Mouse (Mus musculus): ENCODE data around the gene Cttnbp2. TPM values are rescaled to one million over a fixed set of nuclear protein-coding genes. Genes with fewer than 3 reads are reported as not detected.

The Cttnbp2 gene
- 6.7 and 9.8 TPM in 2 replicates for polyA plus RNA-seq (2014; fragmentation: Nextera tagmentation; extraction: Ambion mirVana)

DNA sequence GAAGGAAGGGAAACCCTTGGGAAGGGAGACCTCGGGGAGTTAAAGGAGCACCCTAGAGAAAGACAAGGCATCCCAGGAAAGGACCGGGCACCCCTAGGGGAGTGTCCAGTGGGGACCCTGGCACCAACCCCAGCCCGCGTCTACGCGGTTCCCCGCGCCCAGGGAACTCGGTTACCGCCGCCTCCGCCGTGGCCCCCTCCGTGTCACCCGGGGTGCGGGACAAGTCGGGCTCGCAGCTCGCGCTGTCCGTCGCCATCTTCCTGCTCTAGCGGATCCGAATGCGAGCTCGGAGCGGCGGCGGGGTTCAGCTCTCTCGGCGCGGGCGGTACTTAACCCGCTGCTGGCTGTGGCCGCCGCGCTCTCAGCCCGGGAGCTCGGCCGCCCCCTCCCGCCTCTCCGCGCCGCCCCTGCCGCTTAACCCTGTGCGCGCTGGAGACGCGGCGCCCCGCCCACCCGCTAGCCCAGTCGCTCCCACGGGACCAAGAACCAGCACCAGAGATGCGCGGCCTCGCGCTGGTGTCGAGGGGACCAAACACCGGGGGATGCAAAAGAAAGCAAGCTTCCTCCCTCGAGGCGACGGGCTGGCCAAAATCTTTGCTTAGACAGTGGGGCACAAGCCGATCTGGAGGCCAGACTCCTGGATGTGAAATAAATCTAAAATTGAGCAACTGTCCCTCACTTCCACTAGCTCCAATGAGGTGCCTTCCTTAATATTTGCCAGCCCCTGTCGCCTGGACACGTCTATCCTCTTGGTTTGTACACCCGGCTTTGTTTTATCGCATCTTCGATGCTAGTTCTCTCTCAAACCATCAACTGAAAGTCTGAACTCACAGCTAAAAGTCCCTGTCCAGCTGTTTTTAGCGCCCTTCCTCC lies at the start of gene Cttnbp2:
Gene Cttnbp2 (minus strand): TSS at position 364 of the 873 bp plus-strand sequence.
- WGBS (ENCODE audit: insufficient replicate concordance): under 1% methylated on average over 60 of the region's 70 CpGs
- ATAC-seq (replicated peaks; ENCODE audit: insufficient number of reproducible peaks, low FRiP score, low TSS enrichment): peak; percentile 87
- Histone ChIP-seq H3K4me1 (ENCODE audit: control insufficient read depth, insufficient read depth, low read length) (peaks cover 3% of the 10 kb centered on the region), H3K27ac (ENCODE audit: low read depth, low read length) (no peak within 1 kb of the TSS), H3K9me3 (replicated peaks; ENCODE audit: control insufficient read depth, low read length) (no peaks in the 10 kb centered on the region), H3K4me2 (peak within 1 kb of the TSS; percentile 90), H3K4me3 (ENCODE audit: low read depth, low read length) (peak within 1 kb of the TSS; percentile 79), H3K27me3 (ENCODE audit: control insufficient read depth, insufficient read depth, low read length) (no peaks in the 10 kb centered on the region), H3K36me3 (ENCODE audit: control insufficient read depth, insufficient read depth, low read length) (no peaks in the 10 kb centered on the region), H3K9ac (ENCODE audit: low read depth, low read length) (peak within 1 kb of the TSS; percentile 79)

DNA sequence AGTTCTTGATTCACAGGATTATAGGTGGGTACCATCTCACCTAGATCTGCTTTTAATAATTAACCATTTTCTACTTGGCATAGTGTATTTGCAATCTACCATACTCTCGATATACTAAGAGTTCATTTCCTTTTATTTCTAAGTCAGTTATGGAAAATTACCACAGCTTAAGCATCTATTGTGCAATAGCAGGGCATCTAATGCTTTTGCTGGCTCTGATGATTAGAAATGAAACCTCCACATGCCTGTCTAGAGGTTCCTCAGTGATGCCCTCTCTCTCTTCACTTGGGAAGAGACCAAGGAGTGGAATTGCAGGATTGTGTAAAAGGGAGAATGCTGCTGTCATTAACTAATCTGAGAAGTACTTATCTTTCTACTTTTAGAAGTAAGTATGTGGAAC lies 44.4 kb upstream of the Cttnbp2 start:
- Histone ChIP-seq H3K4me1 (ENCODE audit: control insufficient read depth, insufficient read depth, low read length) (no peaks in the 10 kb centered on the region), H3K27ac (ENCODE audit: low read depth, low read length) (no peak overlapping the region), H3K27me3 (ENCODE audit: control insufficient read depth, insufficient read depth, low read length) (no peaks in the 10 kb centered on the region), H3K9ac (ENCODE audit: low read depth, low read length) (no peak overlapping the region), H3K36me3 (ENCODE audit: control insufficient read depth, insufficient read depth, low read length) (no peaks in the 10 kb centered on the region), H3K4me2 (no peak overlapping the region), H3K4me3 (ENCODE audit: low read depth, low read length) (no peak overlapping the region), H3K9me3 (replicated peaks; ENCODE audit: control insufficient read depth, low read length) (no peaks in the 10 kb centered on the region)
- no peak for ATAC-seq (replicated peaks; ENCODE audit: insufficient number of reproducible peaks, low FRiP score, low TSS enrichment)
- 82% methylated on average over 1 of the region's 1 CpGs for WGBS (ENCODE audit: insufficient replicate concordance)

DNA sequence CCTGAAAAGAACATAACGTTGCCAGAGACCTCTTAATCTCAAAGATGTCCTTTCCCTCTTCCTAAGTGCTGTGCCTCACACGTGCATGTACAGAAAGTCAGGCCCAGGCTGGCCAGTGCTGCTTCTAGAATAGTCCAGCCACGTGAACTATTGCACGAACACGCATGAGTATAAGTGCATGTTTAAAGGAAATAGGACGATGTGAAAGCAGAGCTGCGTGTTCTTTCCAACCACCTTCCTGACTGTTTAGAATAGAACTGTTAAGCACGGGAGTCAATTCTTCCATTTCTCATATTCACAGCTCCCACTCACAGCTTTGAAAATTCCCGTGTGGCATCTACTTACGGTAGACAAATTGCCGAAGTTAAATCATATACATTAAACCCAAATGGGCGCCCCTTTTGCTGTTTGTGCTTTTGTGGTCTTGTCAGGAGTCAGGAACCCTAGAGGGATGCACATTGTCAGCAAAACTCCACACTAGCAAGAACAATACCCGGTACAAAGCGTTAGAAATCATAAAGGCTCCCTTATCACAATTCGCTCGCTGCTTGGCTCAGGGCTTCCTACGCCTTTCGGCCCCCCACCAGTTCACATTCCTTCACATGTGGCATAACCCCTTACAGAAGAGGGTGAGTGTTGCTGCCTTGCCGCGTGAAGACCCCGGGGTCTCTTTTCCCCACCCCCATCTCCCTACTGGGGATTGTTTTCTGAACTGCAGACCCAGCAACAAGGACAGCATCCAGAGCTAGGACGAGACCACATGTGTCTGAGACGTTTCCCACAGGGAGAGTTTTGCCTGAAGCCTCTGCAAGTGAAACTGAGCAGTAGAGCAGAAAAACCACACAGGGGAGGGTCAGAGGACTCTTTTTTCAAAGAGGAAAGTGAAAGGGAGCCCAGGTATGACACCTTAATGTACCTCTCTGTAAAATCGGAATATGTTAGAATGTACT lies 33.1 kb upstream of the Cttnbp2 start:
- Histone ChIP-seq H3K4me1 (ENCODE audit: control insufficient read depth, insufficient read depth, low read length) (peaks cover 4% of the 10 kb centered on the region; the same call in 1 of the 2 replicates), H3K9ac (ENCODE audit: low read depth, low read length) (peak overlapping the region; percentile 8; the same call in 1 of the 2 replicates), H3K27ac (ENCODE audit: low read depth, low read length) (no peak overlapping the region), H3K4me3 (ENCODE audit: low read depth, low read length) (0 out of 2 replicates have a peak overlapping the region, but pooled peaks have one; percentile 6), H3K4me2 (peak overlapping the region; percentile 55), H3K27me3 (ENCODE audit: control insufficient read depth, insufficient read depth, low read length) (no peaks in the 10 kb centered on the region), H3K36me3 (ENCODE audit: control insufficient read depth, insufficient read depth, low read length) (no peaks in the 10 kb centered on the region), H3K9me3 (replicated peaks; ENCODE audit: control insufficient read depth, low read length) (no peaks in the 10 kb centered on the region)
- WGBS (ENCODE audit: insufficient replicate concordance): 51% methylated on average over 24 of the region's 24 CpGs
- ATAC-seq (replicated peaks; ENCODE audit: insufficient number of reproducible peaks, low FRiP score, low TSS enrichment): no peak

DNA sequence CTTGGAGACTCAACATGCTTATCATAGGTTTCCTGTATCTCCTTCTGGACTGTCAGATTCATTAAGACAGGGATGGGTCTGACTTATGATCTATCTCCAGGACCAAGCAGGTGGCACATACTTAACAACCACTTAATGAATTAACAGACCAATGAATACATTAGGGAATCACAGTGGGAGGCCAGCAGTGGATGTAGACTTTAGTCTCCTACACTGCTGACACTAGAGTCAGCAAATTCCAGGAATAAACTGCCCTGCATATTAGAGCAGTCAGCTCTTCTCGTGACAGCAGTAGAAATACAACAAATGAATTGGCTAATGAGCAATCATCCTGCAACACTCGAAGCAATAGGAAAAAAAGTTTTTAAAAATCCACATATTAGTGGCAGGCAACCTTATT lies 29.2 kb upstream of the Cttnbp2 start:
- H3K4me2 ChIP-seq: no peak overlapping the region
- WGBS (ENCODE audit: insufficient replicate concordance): 61% methylated on average over 2 of the region's 2 CpGs
- H3K9me3 ChIP-seq (replicated peaks; ENCODE audit: control insufficient read depth, low read length): no peaks in the 10 kb centered on the region
- H3K4me1 ChIP-seq (ENCODE audit: control insufficient read depth, insufficient read depth, low read length): peaks cover 4% of the 10 kb centered on the region; the same call in 1 of the 2 replicates
- H3K36me3 ChIP-seq (ENCODE audit: control insufficient read depth, insufficient read depth, low read length): no peaks in the 10 kb centered on the region
- H3K27me3 ChIP-seq (ENCODE audit: control insufficient read depth, insufficient read depth, low read length): no peaks in the 10 kb centered on the region
- no peak for ATAC-seq (replicated peaks; ENCODE audit: insufficient number of reproducible peaks, low FRiP score, low TSS enrichment)
- no peak overlapping the region for H3K9ac ChIP-seq (ENCODE audit: low read depth, low read length)
- no peak overlapping the region for H3K27ac ChIP-seq (ENCODE audit: low read depth, low read length)
- H3K4me3 ChIP-seq (ENCODE audit: low read depth, low read length): no peak overlapping the region

DNA sequence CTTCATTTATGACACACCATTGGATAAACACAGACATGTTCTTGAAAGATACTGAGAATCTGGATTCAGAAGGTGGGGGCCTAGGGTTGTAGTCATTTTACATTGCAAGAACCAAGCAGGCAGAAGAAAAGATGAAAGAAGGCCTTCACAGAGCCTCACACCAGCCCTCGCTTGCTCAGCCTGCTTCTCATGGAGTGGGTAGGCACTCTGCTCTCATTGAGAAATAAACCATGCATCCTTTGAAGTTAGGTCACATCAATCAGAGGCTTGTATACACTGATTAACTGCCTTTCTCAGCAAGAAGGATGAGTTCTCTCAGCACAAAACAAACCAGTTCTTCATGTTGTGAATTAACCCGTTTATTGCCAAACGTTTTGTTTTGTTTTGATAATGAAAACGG lies 25.8 kb upstream of the Cttnbp2 start:
- no peak for ATAC-seq (replicated peaks; ENCODE audit: insufficient number of reproducible peaks, low FRiP score, low TSS enrichment)
- Histone ChIP-seq H3K27ac (ENCODE audit: low read depth, low read length) (no peak overlapping the region), H3K9me3 (replicated peaks; ENCODE audit: control insufficient read depth, low read length) (no peaks in the 10 kb centered on the region)

DNA sequence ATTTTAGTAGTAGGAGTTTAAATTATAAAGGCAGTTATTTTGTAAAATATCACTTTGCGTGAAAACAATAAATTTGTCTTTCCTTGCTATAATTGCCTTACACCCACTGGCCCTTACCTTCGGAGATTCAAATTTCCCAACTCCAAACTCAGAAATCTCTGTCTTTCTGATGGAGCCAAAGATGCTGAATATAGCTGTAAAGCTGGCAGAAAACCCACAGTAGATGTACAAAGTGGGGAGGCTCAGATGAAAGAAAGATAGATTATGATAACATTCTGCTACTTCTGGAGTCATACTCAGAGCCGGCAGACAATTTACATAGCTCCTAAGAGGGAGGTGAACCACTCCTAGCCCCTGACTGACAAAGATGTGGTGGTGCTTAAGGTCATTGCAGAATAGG lies 15.8 kb upstream of the Cttnbp2 start:
- Histone ChIP-seq H3K4me3 (ENCODE audit: low read depth, low read length) (no peak overlapping the region), H3K27ac (ENCODE audit: low read depth, low read length) (no peak overlapping the region), H3K9me3 (replicated peaks; ENCODE audit: control insufficient read depth, low read length) (no peaks in the 10 kb centered on the region), H3K9ac (ENCODE audit: low read depth, low read length) (no peak overlapping the region), H3K27me3 (ENCODE audit: control insufficient read depth, insufficient read depth, low read length) (no peaks in the 10 kb centered on the region), H3K4me2 (no peak overlapping the region), H3K4me1 (ENCODE audit: control insufficient read depth, insufficient read depth, low read length) (no peaks in the 10 kb centered on the region), H3K36me3 (ENCODE audit: control insufficient read depth, insufficient read depth, low read length) (no peaks in the 10 kb centered on the region)
- 84% methylated on average over 3 of the region's 3 CpGs for WGBS (ENCODE audit: insufficient replicate concordance)
- ATAC-seq (replicated peaks; ENCODE audit: insufficient number of reproducible peaks, low FRiP score, low TSS enrichment): no peak

More for the DNA sequence above, 25.8 kb upstream of the Cttnbp2 start:
- H3K4me3 ChIP-seq (ENCODE audit: low read depth, low read length): no peak overlapping the region
- 48% methylated on average over 4 of the region's 4 CpGs for WGBS (ENCODE audit: insufficient replicate concordance)
- no peak overlapping the region for H3K4me2 ChIP-seq
- H3K9ac ChIP-seq (ENCODE audit: low read depth, low read length): no peak overlapping the region
- H3K27me3 ChIP-seq (ENCODE audit: control insufficient read depth, insufficient read depth, low read length): no peaks in the 10 kb centered on the region
- H3K4me1 ChIP-seq (ENCODE audit: control insufficient read depth, insufficient read depth, low read length): no peaks in the 10 kb centered on the region
- H3K36me3 ChIP-seq (ENCODE audit: control insufficient read depth, insufficient read depth, low read length): no peaks in the 10 kb centered on the region

DNA sequence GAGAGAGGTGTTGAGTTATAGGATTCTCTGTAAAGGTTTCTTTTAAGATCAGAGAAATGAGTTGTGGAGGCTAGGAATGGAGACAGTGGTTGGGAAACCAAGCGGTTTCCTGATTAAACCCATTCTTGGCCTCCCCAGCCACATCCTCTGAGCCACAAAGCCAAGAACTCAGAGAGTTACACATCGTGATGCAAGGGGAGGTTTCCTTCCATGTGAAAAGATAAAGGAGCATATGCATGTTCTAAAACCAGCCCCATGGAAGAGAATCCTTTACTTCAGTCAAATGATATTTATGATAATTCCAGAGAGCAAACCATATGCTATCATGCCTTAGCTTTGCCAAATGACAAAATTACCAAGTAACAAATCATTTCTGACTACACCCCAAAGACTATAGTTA lies 3.0 kb upstream of the Cttnbp2 start:
- no peak overlapping the region for H3K27ac ChIP-seq (ENCODE audit: low read depth, low read length)
- H3K4me2 ChIP-seq: no peak overlapping the region
- 56% methylated on average over 2 of the region's 2 CpGs for WGBS (ENCODE audit: insufficient replicate concordance)
- no peaks in the 10 kb centered on the region for H3K9me3 ChIP-seq (replicated peaks; ENCODE audit: control insufficient read depth, low read length)
- no peak overlapping the region for H3K4me3 ChIP-seq (ENCODE audit: low read depth, low read length)
- peaks cover 3% of the 10 kb centered on the region for H3K4me1 ChIP-seq (ENCODE audit: control insufficient read depth, insufficient read depth, low read length)
- no peak overlapping the region for H3K9ac ChIP-seq (ENCODE audit: low read depth, low read length)
- H3K36me3 ChIP-seq (ENCODE audit: control insufficient read depth, insufficient read depth, low read length): no peaks in the 10 kb centered on the region
- H3K27me3 ChIP-seq (ENCODE audit: control insufficient read depth, insufficient read depth, low read length): no peaks in the 10 kb centered on the region
- no peak for ATAC-seq (replicated peaks; ENCODE audit: insufficient number of reproducible peaks, low FRiP score, low TSS enrichment)

DNA sequence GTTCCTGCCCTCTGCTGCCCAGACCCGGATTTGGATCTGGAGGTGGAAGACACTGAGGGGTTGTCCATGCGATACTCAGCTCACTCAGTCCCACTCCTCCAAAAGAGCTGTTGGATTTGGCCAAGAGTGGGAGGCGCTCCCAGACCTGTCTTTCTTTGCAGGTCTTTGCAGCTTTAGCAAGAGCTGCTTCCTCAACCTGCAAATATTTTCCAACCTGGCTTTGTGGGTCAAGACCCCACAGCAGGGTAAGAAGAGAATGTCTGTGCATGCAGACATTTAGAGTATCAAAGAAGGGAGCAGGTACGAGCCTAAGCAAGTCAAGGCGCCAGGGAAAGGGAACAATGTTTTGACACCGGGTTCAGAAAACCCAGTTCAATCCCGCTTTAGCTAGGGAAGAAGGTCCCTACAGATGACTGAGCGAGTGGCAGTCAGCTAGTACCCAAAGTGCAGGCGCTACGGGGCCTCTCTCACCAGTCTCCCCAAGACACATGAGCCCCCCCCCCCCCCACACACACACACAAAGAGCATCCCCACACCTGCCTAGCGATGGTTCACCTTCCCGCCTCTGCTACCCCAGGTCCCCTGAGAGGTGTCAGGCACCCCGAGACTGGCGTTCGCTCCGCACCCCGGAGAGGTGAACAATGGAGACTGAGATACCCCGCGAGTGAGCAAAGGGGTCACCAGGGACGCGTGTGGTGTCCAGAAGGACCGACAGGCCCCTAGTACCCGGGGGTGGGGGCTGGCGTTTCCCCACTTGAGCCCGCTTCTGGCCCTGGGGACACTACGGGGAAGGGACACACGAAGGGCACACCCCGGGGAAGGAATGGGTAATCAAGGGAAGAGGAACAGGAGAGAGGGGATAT lies 801 bp downstream of the Cttnbp2 start:
- WGBS (ENCODE audit: insufficient replicate concordance): under 1% methylated on average over 27 of the region's 28 CpGs
- Histone ChIP-seq H3K4me1 (ENCODE audit: control insufficient read depth, insufficient read depth, low read length) (peaks cover 3% of the 10 kb centered on the region), H3K4me3 (ENCODE audit: low read depth, low read length) (peak overlapping the region; percentile 79), H3K9me3 (replicated peaks; ENCODE audit: control insufficient read depth, low read length) (no peaks in the 10 kb centered on the region), H3K4me2 (peak overlapping the region; percentile 90), H3K36me3 (ENCODE audit: control insufficient read depth, insufficient read depth, low read length) (no peaks in the 10 kb centered on the region), H3K27me3 (ENCODE audit: control insufficient read depth, insufficient read depth, low read length) (no peaks in the 10 kb centered on the region), H3K9ac (ENCODE audit: low read depth, low read length) (peak overlapping the region; percentile 79), H3K27ac (ENCODE audit: low read depth, low read length) (no peak overlapping the region)
- ATAC-seq (replicated peaks; ENCODE audit: insufficient number of reproducible peaks, low FRiP score, low TSS enrichment): peak; percentile 56

Measured in heart, embryonic 11.5 days (tissue).